Mouse (Mus musculus): ENCODE data around the gene Polr2l.

DNA sequence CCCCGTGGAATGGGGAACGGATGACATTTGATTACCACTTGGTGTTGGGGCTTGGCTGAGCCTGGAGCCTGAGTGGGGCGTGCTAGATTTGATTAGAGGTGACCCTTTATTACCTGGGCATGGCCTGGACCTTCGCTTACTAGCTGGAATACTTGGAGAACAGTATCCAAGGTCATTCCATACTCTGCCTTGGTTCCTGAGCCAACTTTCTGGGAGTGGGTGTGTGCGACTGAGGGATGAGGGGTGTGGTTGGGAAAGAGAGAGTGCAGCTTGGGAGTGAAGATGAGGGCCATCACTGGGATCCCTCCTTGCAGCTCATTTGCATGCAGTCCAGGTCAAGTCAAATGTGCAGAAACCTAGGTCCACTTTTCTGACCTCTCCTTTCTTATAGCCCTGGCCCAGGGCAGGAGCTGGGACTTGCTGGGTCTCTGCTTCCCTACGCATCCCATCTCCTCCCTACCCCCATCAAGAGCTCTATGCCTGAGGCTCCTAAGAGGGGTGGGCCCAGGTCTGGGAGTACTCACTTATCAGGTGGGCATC, 8.3 kb upstream of the Polr2l start:
- TF ChIP-seq POLR2A (IDR thresholded peaks at IDR 0.05; ENCODE audit: low read depth, low read length) (no peak), CTCF (conservative IDR thresholded peaks at IDR 0.05; ENCODE audit: insufficient read depth, insufficient read length, low read depth, low read length) (no peak)

Data from kidney, adult 2 months (tissue).